Mouse (Mus musculus): ENCODE results near the gene Sost.
"Not testable (repeated sequence)": the region's sequence is repeated elsewhere in the genome, so short reads cannot be mapped to it uniquely, and the experiment has no call there.

Sost gene

GRCm38 (mm10) chr11:101966965-101967614, at the start of gene Sost:
Gene Sost (minus strand): TSS chr11:101967015.
- DNase-seq = no peak

GRCm38 (mm10) chr11:102016136-102016535, 49.3 kb upstream of the Sost start:
- DNase-seq = no peak

- no peak for DNase-seq
These were observed 48.7 kb upstream of the Sost start for GRCm38 (mm10) chr11:102015472-102015871.

- DNase-seq = no peak
These were observed 46.4 kb upstream of the Sost start for GRCm38 (mm10) chr11:102013201-102013600.

GRCm38 (mm10) chr11:102011510-102011909, 44.7 kb upstream of the Sost start:
- no peak for DNase-seq

- DNase-seq = no peak
These were observed 43.3 kb upstream of the Sost start for GRCm38 (mm10) chr11:102010140-102010539.

GRCm38 (mm10) chr11:102008954-102009637, 42.3 kb upstream of the Sost start:
- DNase-seq = no peak

- DNase-seq = no peak
These were observed 41.6 kb upstream of the Sost start for GRCm38 (mm10) chr11:102008372-102008771.

GRCm38 (mm10) chr11:102006688-102007087, 39.9 kb upstream of the Sost start:
- DNase-seq = no peak

GRCm38 (mm10) chr11:102006271-102006670, 39.5 kb upstream of the Sost start:
- no peak for DNase-seq

GRCm38 (mm10) chr11:102004251-102004650, 37.4 kb upstream of the Sost start:
- DNase-seq = no peak

GRCm38 (mm10) chr11:101999466-101999865, 32.7 kb upstream of the Sost start:
- DNase-seq = no peak

- DNase-seq = no peak
These were observed 31.4 kb upstream of the Sost start for GRCm38 (mm10) chr11:101998258-101998657.

- no peak for DNase-seq
These were observed 29.1 kb upstream of the Sost start for GRCm38 (mm10) chr11:101995938-101996337.

GRCm38 (mm10) chr11:101994100-101994499, 27.3 kb upstream of the Sost start:
- DNase-seq = no peak

GRCm38 (mm10) chr11:101992411-101992810, 25.6 kb upstream of the Sost start:
- no peak for DNase-seq

- no peak for DNase-seq
These were observed 25.0 kb upstream of the Sost start for GRCm38 (mm10) chr11:101991813-101992212.

GRCm38 (mm10) chr11:101990244-101990643, 23.4 kb upstream of the Sost start:
- no peak for DNase-seq

GRCm38 (mm10) chr11:101986913-101987312, 20.1 kb upstream of the Sost start, which contains the start of gene Dusp3:
Gene Dusp3 (minus strand): TSS chr11:101987013.
- no peak for DNase-seq

- peak; percentile 83 for DNase-seq
These were observed 19.2 kb upstream of the Sost start for GRCm38 (mm10) chr11:101985990-101986389.

- not testable (repeated sequence) for DNase-seq
These were observed 18.6 kb upstream of the Sost start for GRCm38 (mm10) chr11:101985450-101985849.

- peak; percentile 94 for DNase-seq
These were observed 17.5 kb upstream of the Sost start, which contains the start of gene Cfap97d1 for GRCm38 (mm10) chr11:101984054-101985025. Gene Cfap97d1 (plus strand): TSS chr11:101984279.

- DNase-seq = no peak
These were observed 16.7 kb upstream of the Sost start for GRCm38 (mm10) chr11:101983431-101983921.

All from right cerebral cortex, postnatal 14 days (tissue).